Comparison of ENCODE assay signal across 28 mouse cellular contexts in the genomic region with DNA sequence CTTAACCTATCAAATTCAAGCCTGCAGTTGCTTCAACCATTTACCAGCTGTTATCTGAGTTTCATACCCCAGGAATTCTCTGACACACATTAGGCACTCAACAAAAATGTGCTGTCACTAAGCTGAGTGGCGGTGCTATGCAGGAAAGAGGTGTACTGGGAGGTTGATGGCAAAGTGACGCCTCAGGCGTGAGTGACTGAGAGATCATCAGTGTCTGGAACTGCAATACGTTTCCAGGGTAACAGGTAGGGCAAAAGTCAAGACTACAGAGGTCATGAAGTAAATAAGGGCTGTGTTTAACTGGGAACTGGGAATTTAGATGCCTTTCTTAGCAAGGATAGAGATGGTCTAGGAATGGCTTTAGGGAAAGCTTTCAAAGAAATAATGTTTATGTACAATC.
DNase-seq lines count a peak whose midpoint lies in the region; ATAC-seq and TF ChIP-seq lines count a peak whose summit lies in the region.
"Had no signal": no experiment of that assay in that cellular context is flagged by ENCODE, and none has a peak within 500 bp of the region (broad histone marks: within the 10 kb centered on the region; RNA-seq: fewer than 3 reads in every experiment).

No protein-coding gene starts in this region.

- peak; percentile 54 for DNase-seq in liver, adult 2 months (ENCODE audit: extremely low read depth, low read depth, low spot score)
- DNase-seq in liver, embryonic 11.5 days (ENCODE audit: low spot score): no peak
- peak; percentile 44 for DNase-seq in embryo, embryonic 10 days (ENCODE audit: low spot score)
- DNase-seq in forelimb bud, embryonic 11.5 days (ENCODE audit: low read depth, low spot score): peak; percentile 9
- no peak for DNase-seq in stomach, postnatal 0 days (ENCODE audit: low spot score)
- no peak for DNase-seq in frontal cortex, postnatal 25 days (ENCODE audit: low spot score in 2 of 2)
- DNase-seq in thymus, adult 18-20 months: no peak
- DNase-seq in cerebellum, postnatal 14 days: no peak
- DNase-seq: adrenal gland, adult 8-10 months; cerebellum, adult 11-12 months; cerebellum, postnatal 10 days; gastrocnemius, adult 2 months; heart, postnatal 10 days; kidney, adult 18-20 months; kidney, postnatal 10 days; liver, embryonic 13.5 days; lung, postnatal 36 days; right cerebral cortex, postnatal 14 days; spleen, adult 18-20 months; thymus, postnatal 36 days had no signal

- TF ChIP-seq POLR2A in liver, adult 2 months (IDR thresholded peaks at IDR 0.05; ENCODE audit: extremely low read depth, insufficient read depth, low read length): no peak

- no peaks in the 10 kb centered on the region for H3K27me3 ChIP-seq in liver, adult 2 months (ENCODE audit: control insufficient read depth, insufficient read depth, low read length)
- no peaks in the 10 kb centered on the region for H3K27me3 ChIP-seq in liver, embryonic 11.5 days (replicated peaks; ENCODE audit: control insufficient read depth, insufficient read depth, low read length)
- no peaks in the 10 kb centered on the region for H3K27me3 ChIP-seq in stomach, postnatal 0 days (ENCODE audit: control insufficient read depth, insufficient read depth, low read length)
- H3K27me3 ChIP-seq: liver, embryonic 13.5 days; lung, embryonic 15.5 days; megakaryocyte, embryonic 14.5 days; midbrain, embryonic 13.5 days had no signal

- H3K4me2 ChIP-seq in liver, embryonic 11.5 days: no peak overlapping the region
- no peak overlapping the region for H3K4me2 ChIP-seq in stomach, postnatal 0 days (replicated peaks; ENCODE audit: low read depth)
- H3K4me2 ChIP-seq: heart, embryonic 11.5 days; liver, embryonic 13.5 days; lung, embryonic 15.5 days; midbrain, embryonic 13.5 days had no signal

- TF ChIP-seq EP300 in stomach, postnatal 0 days (optimal IDR thresholded peaks at IDR 0.05): no peak

- H3K4me3 ChIP-seq in liver, adult 2 months (ENCODE audit: insufficient read depth, low read depth, low read length): no peak overlapping the region
- H3K4me3 ChIP-seq in liver, embryonic 11.5 days (ENCODE audit: low read depth, low read length): no peak overlapping the region
- no peak overlapping the region for H3K4me3 ChIP-seq in stomach, postnatal 0 days (ENCODE audit: low read depth, low read length)
- H3K4me3 ChIP-seq: gastrocnemius, adult 2 months; hindbrain, embryonic 10.5 days; limb, embryonic 10.5 days; liver, embryonic 13.5 days; lung, embryonic 15.5 days; megakaryocyte, embryonic 14.5 days; midbrain, embryonic 13.5 days had no signal

- WGBS in liver, adult 2 months: 27% methylated on average over 4 of the region's 4 CpGs
- 50% methylated on average over 4 of the region's 4 CpGs for WGBS in liver, embryonic 11.5 days
- WGBS in stomach, postnatal 0 days: 49% methylated on average over 4 of the region's 4 CpGs

- H3K9ac ChIP-seq in liver, adult 2 months (ENCODE audit: low read depth, low read length): no peak overlapping the region
- H3K9ac ChIP-seq in liver, embryonic 11.5 days (ENCODE audit: low read depth, low read length): no peak overlapping the region
- no peak overlapping the region for H3K9ac ChIP-seq in stomach, postnatal 0 days (ENCODE audit: low read length)
- H3K9ac ChIP-seq: liver, embryonic 13.5 days; lung, embryonic 15.5 days; midbrain, embryonic 13.5 days had no signal

- peaks cover 2% of the 10 kb centered on the region; the same call in 1 of the 2 replicates for H3K4me1 ChIP-seq in liver, adult 2 months (ENCODE audit: control insufficient read depth, insufficient read depth, low read length)
- no peaks in the 10 kb centered on the region for H3K4me1 ChIP-seq in liver, embryonic 11.5 days (replicated peaks; ENCODE audit: control insufficient read depth, insufficient read depth, low read length)
- H3K4me1 ChIP-seq in stomach, postnatal 0 days (replicated peaks; ENCODE audit: control insufficient read depth, insufficient read depth): no peaks in the 10 kb centered on the region
- H3K4me1 ChIP-seq: hindbrain, embryonic 10.5 days; limb, embryonic 10.5 days; liver, embryonic 13.5 days; lung, embryonic 15.5 days; midbrain, embryonic 13.5 days had no signal

- H3K79me2 ChIP-seq in liver, adult 2 months (ENCODE audit: control insufficient read depth, insufficient read depth, low read length): no peaks in the 10 kb centered on the region

- H3K9me3 ChIP-seq in liver, embryonic 11.5 days (ENCODE audit: control insufficient read depth, low read length): no peaks in the 10 kb centered on the region
- H3K9me3 ChIP-seq in stomach, postnatal 0 days (ENCODE audit: control insufficient read depth, low read length): no peaks in the 10 kb centered on the region
- H3K9me3 ChIP-seq: hindbrain, embryonic 10.5 days; limb, embryonic 10.5 days; liver, embryonic 13.5 days; lung, embryonic 15.5 days; megakaryocyte, embryonic 14.5 days; midbrain, embryonic 13.5 days had no signal

- TF ChIP-seq CTCF in liver, adult 2 months (IDR thresholded peaks at IDR 0.05; ENCODE audit: low read depth, low read length): no peak
- TF ChIP-seq CTCF in stomach, postnatal 0 days (IDR thresholded peaks at IDR 0.05; ENCODE audit: low read depth): no peak

- no peak for ATAC-seq in liver, embryonic 11.5 days (replicated peaks; ENCODE audit: low FRiP score)
- peak; percentile 55; the same call in 1 of the 2 replicates for ATAC-seq in stomach, postnatal 0 days (ENCODE audit: low FRiP score, low TSS enrichment)
- ATAC-seq: CD4-positive, CD25-positive, alpha-beta regulatory T cell, adult 4 months; hindbrain, embryonic 16.5 days; midbrain, embryonic 13.5 days had no signal

- no peak overlapping the region for H3K27ac ChIP-seq in liver, adult 2 months (replicated peaks; ENCODE audit: insufficient read depth, low read depth, low read length)
- H3K27ac ChIP-seq in liver, embryonic 11.5 days (ENCODE audit: low read depth, low read length): no peak overlapping the region
- H3K27ac ChIP-seq in stomach, postnatal 0 days (replicated peaks): no peak overlapping the region
- H3K27ac ChIP-seq: gastrocnemius, adult 2 months; hindbrain, embryonic 10.5 days; limb, embryonic 10.5 days; liver, embryonic 13.5 days; lung, embryonic 15.5 days; midbrain, embryonic 13.5 days had no signal

- no peaks in the 10 kb centered on the region for H3K36me3 ChIP-seq in liver, adult 2 months (ENCODE audit: control insufficient read depth, insufficient read depth, low read length)
- no peaks in the 10 kb centered on the region for H3K36me3 ChIP-seq in liver, embryonic 11.5 days (ENCODE audit: control insufficient read depth, insufficient read depth, low read length)
- H3K36me3 ChIP-seq in stomach, postnatal 0 days (ENCODE audit: control insufficient read depth, insufficient read depth, low read length): no peaks in the 10 kb centered on the region
- H3K36me3 ChIP-seq: hindbrain, embryonic 10.5 days; limb, embryonic 10.5 days; liver, embryonic 13.5 days; lung, embryonic 15.5 days; midbrain, embryonic 13.5 days had no signal

Comparison
In these comparisons a context has a peak if more than half of its experiments do, and no peak if none do; other contexts are left out.
1. DNase-seq: peak in liver, adult 2 months (single experiment), embryo, embryonic 10 days (single experiment) and forelimb bud, embryonic 11.5 days (single experiment); none in liver, embryonic 11.5 days (single experiment), stomach, postnatal 0 days (single experiment), frontal cortex, postnatal 25 days (0 of 2), thymus, adult 18-20 months (0 of 2) and cerebellum, postnatal 14 days (0 of 2).